Mouse (Mus musculus): ENCODE results near the gene St8sia2. TPM values are rescaled to one million over a fixed set of nuclear protein-coding genes. Genes with fewer than 3 reads are reported as not detected.

The St8sia2 gene
- polyA plus RNA-seq (2014; fragmentation: Nextera tagmentation; extraction: Ambion mirVana): 109 and 127 TPM in 2 replicates

GRCm38 (mm10) chr7:74013601-74014175 is at the start of gene St8sia2:
St8sia2 (minus strand) TSS chr7:74013690.
- peak within 1 kb of the TSS; percentile 99 for H3K27ac ChIP-seq (replicated peaks; ENCODE audit: low read depth, low read length)
- peak; percentile 88 for ATAC-seq (ENCODE audit: low FRiP score, low TSS enrichment)
- H3K36me3 ChIP-seq (ENCODE audit: control insufficient read depth, insufficient read depth, low read length): no peaks in the 10 kb centered on the region
- H3K4me1 ChIP-seq (ENCODE audit: control insufficient read depth, insufficient read depth, low read length): peaks cover 26% of the 10 kb centered on the region
- H3K4me3 ChIP-seq (replicated peaks; ENCODE audit: low read depth, low read length): peak within 1 kb of the TSS; percentile 99
- peak within 1 kb of the TSS; percentile 58 for H3K4me2 ChIP-seq (ENCODE audit: low read length)
- no peaks in the 10 kb centered on the region for H3K9me3 ChIP-seq (ENCODE audit: control insufficient read depth, low read length)
- DNase-seq: peak; percentile 89
- under 1% methylated on average over 36 of the region's 42 CpGs for WGBS
- H3K9ac ChIP-seq (replicated peaks; ENCODE audit: low read length): peak within 1 kb of the TSS; percentile 100
- no peaks in the 10 kb centered on the region for H3K27me3 ChIP-seq (ENCODE audit: control insufficient read depth, insufficient read depth, low read length)

- no peak overlapping the region for H3K4me3 ChIP-seq (replicated peaks; ENCODE audit: low read depth, low read length)
- H3K9me3 ChIP-seq (ENCODE audit: control insufficient read depth, low read length): no peaks in the 10 kb centered on the region
- H3K9ac ChIP-seq (replicated peaks; ENCODE audit: low read length): no peak overlapping the region
- H3K4me1 ChIP-seq (ENCODE audit: control insufficient read depth, insufficient read depth, low read length): no peaks in the 10 kb centered on the region
- H3K36me3 ChIP-seq (ENCODE audit: control insufficient read depth, insufficient read depth, low read length): no peaks in the 10 kb centered on the region
- no peak overlapping the region for H3K4me2 ChIP-seq (ENCODE audit: low read length)
- no peak for DNase-seq
- no peak overlapping the region for H3K27ac ChIP-seq (replicated peaks; ENCODE audit: low read depth, low read length)
- WGBS: 93% methylated on average over 6 of the region's 6 CpGs
- H3K27me3 ChIP-seq (ENCODE audit: control insufficient read depth, insufficient read depth, low read length): no peaks in the 10 kb centered on the region
- ATAC-seq (ENCODE audit: low FRiP score, low TSS enrichment): no peak
These were observed 47.6 kb upstream of the St8sia2 start for GRCm38 (mm10) chr7:74061076-74061475.

- no peak for DNase-seq
- ATAC-seq (ENCODE audit: low FRiP score, low TSS enrichment): no peak
- WGBS: 88% methylated on average over 3 of the region's 3 CpGs
- Histone ChIP-seq H3K4me1 (ENCODE audit: control insufficient read depth, insufficient read depth, low read length) (no peaks in the 10 kb centered on the region), H3K4me3 (replicated peaks; ENCODE audit: low read depth, low read length) (no peak overlapping the region), H3K27ac (replicated peaks; ENCODE audit: low read depth, low read length) (no peak overlapping the region), H3K36me3 (ENCODE audit: control insufficient read depth, insufficient read depth, low read length) (no peaks in the 10 kb centered on the region), H3K9ac (replicated peaks; ENCODE audit: low read length) (no peak overlapping the region), H3K4me2 (ENCODE audit: low read length) (no peak overlapping the region), H3K27me3 (ENCODE audit: control insufficient read depth, insufficient read depth, low read length) (no peaks in the 10 kb centered on the region), H3K9me3 (ENCODE audit: control insufficient read depth, low read length) (no peaks in the 10 kb centered on the region)
These were observed 46.9 kb upstream of the St8sia2 start for GRCm38 (mm10) chr7:74060306-74060946.

- no peak overlapping the region for H3K4me2 ChIP-seq (ENCODE audit: low read length)
- DNase-seq (no peak), ATAC-seq (ENCODE audit: low FRiP score, low TSS enrichment) (no peak)
- no peaks in the 10 kb centered on the region for H3K9me3 ChIP-seq (ENCODE audit: control insufficient read depth, low read length)
- H3K27me3 ChIP-seq (ENCODE audit: control insufficient read depth, insufficient read depth, low read length): no peaks in the 10 kb centered on the region
- no peaks in the 10 kb centered on the region for H3K4me1 ChIP-seq (ENCODE audit: control insufficient read depth, insufficient read depth, low read length)
- no peak overlapping the region for H3K9ac ChIP-seq (replicated peaks; ENCODE audit: low read length)
- H3K4me3 ChIP-seq (replicated peaks; ENCODE audit: low read depth, low read length): no peak overlapping the region
- WGBS: 91% methylated on average over 3 of the region's 3 CpGs
- H3K27ac ChIP-seq (replicated peaks; ENCODE audit: low read depth, low read length): no peak overlapping the region
- H3K36me3 ChIP-seq (ENCODE audit: control insufficient read depth, insufficient read depth, low read length): no peaks in the 10 kb centered on the region
These were observed 46.2 kb upstream of the St8sia2 start for GRCm38 (mm10) chr7:74059684-74060083.

- H3K4me3 ChIP-seq (replicated peaks; ENCODE audit: low read depth, low read length): no peak overlapping the region
- no peaks in the 10 kb centered on the region for H3K4me1 ChIP-seq (ENCODE audit: control insufficient read depth, insufficient read depth, low read length)
- 87% methylated on average over 3 of the region's 3 CpGs for WGBS
- no peak overlapping the region for H3K27ac ChIP-seq (replicated peaks; ENCODE audit: low read depth, low read length)
- DNase-seq (no peak), ATAC-seq (ENCODE audit: low FRiP score, low TSS enrichment) (no peak)
- no peaks in the 10 kb centered on the region for H3K27me3 ChIP-seq (ENCODE audit: control insufficient read depth, insufficient read depth, low read length)
- H3K36me3 ChIP-seq (ENCODE audit: control insufficient read depth, insufficient read depth, low read length): no peaks in the 10 kb centered on the region
- no peaks in the 10 kb centered on the region for H3K9me3 ChIP-seq (ENCODE audit: control insufficient read depth, low read length)
- no peak overlapping the region for H3K9ac ChIP-seq (replicated peaks; ENCODE audit: low read length)
- no peak overlapping the region for H3K4me2 ChIP-seq (ENCODE audit: low read length)
These were observed 42.3 kb upstream of the St8sia2 start for GRCm38 (mm10) chr7:74055753-74056152.

DNA sequence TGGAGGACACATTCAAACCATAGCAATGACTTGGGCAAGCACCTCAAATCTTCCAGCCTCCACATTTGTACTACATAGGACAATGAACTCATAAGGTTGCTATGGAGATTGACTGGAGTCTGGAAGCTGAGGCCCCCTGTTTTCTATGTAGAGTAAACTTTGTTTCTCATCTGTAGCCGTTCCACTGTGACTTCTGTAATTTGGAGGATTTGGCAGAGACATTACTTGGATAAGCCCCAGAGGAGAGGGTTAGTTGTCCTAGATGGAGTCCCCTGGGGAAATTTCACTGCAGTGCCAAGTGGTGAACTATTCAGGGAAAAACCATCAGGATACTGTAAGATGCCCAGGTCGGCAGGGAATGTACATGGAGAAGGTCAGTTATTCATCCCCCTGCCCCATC is 34.1 kb upstream of the St8sia2 start:
- no peak overlapping the region for H3K4me2 ChIP-seq (ENCODE audit: low read length)
- WGBS: 59% methylated on average over 2 of the region's 2 CpGs
- DNase-seq: peak; percentile 29

GRCm38 (mm10) chr7:74045166-74045957 is 31.9 kb upstream of the St8sia2 start:
- no peak overlapping the region for H3K4me3 ChIP-seq (replicated peaks; ENCODE audit: low read depth, low read length)
- no peak overlapping the region for H3K4me2 ChIP-seq (ENCODE audit: low read length)
- DNase-seq (peak; percentile 51), ATAC-seq (ENCODE audit: low FRiP score, low TSS enrichment) (no peak)
- H3K36me3 ChIP-seq (ENCODE audit: control insufficient read depth, insufficient read depth, low read length): no peaks in the 10 kb centered on the region
- H3K9me3 ChIP-seq (ENCODE audit: control insufficient read depth, low read length): no peaks in the 10 kb centered on the region
- 29% methylated on average over 8 of the region's 8 CpGs for WGBS
- peaks cover 8% of the 10 kb centered on the region; the same call in 1 of the 2 replicates for H3K4me1 ChIP-seq (ENCODE audit: control insufficient read depth, insufficient read depth, low read length)
- no peak overlapping the region for H3K9ac ChIP-seq (replicated peaks; ENCODE audit: low read length)
- no peak overlapping the region for H3K27ac ChIP-seq (replicated peaks; ENCODE audit: low read depth, low read length)
- H3K27me3 ChIP-seq (ENCODE audit: control insufficient read depth, insufficient read depth, low read length): no peaks in the 10 kb centered on the region

More for the DNA sequence above, 34.1 kb upstream of the St8sia2 start:
- H3K9me3 ChIP-seq (ENCODE audit: control insufficient read depth, low read length): no peaks in the 10 kb centered on the region
- H3K9ac ChIP-seq (replicated peaks; ENCODE audit: low read length): no peak overlapping the region
- no peaks in the 10 kb centered on the region for H3K27me3 ChIP-seq (ENCODE audit: control insufficient read depth, insufficient read depth, low read length)
- no peak overlapping the region for H3K4me3 ChIP-seq (replicated peaks; ENCODE audit: low read depth, low read length)
- no peak for ATAC-seq (ENCODE audit: low FRiP score, low TSS enrichment)
- H3K4me1 ChIP-seq (ENCODE audit: control insufficient read depth, insufficient read depth, low read length): peaks cover 8% of the 10 kb centered on the region; the same call in 1 of the 2 replicates
- H3K27ac ChIP-seq (replicated peaks; ENCODE audit: low read depth, low read length): no peak overlapping the region
- H3K36me3 ChIP-seq (ENCODE audit: control insufficient read depth, insufficient read depth, low read length): no peaks in the 10 kb centered on the region

- H3K27me3 ChIP-seq (ENCODE audit: control insufficient read depth, insufficient read depth, low read length): no peaks in the 10 kb centered on the region
- H3K4me1 ChIP-seq (ENCODE audit: control insufficient read depth, insufficient read depth, low read length): peaks cover 8% of the 10 kb centered on the region; the same call in 1 of the 2 replicates
- no peaks in the 10 kb centered on the region for H3K9me3 ChIP-seq (ENCODE audit: control insufficient read depth, low read length)
- no peak overlapping the region for H3K9ac ChIP-seq (replicated peaks; ENCODE audit: low read length)
- DNase-seq (peak; percentile 41), ATAC-seq (ENCODE audit: low FRiP score, low TSS enrichment) (no peak)
- H3K27ac ChIP-seq (replicated peaks; ENCODE audit: low read depth, low read length): no peak overlapping the region
- no peaks in the 10 kb centered on the region for H3K36me3 ChIP-seq (ENCODE audit: control insufficient read depth, insufficient read depth, low read length)
- no peak overlapping the region for H3K4me2 ChIP-seq (ENCODE audit: low read length)
- WGBS: 55% methylated on average over 13 of the region's 13 CpGs
- no peak overlapping the region for H3K4me3 ChIP-seq (replicated peaks; ENCODE audit: low read depth, low read length)
These were observed 30.2 kb upstream of the St8sia2 start for GRCm38 (mm10) chr7:74043562-74044138.

All from midbrain, embryonic 14.5 days (tissue).